8 mouse cellular contexts compared by ENCODE assay signal in genomic region chrX:74281732-74282394, GRCm38 (mm10). TPM values are rescaled to one million over a fixed set of nuclear protein-coding genes. Genes with fewer than 3 reads are reported as not detected.
DNase-seq lines count a peak whose midpoint lies in the region; ATAC-seq lines count a peak whose summit lies in the region.

Taz (plus strand) TSS chrX:74281912.
Dnase1l1 (minus strand) TSS chrX:74282337.

- peak within 1 kb of the TSS; percentile 78 for H3K27ac ChIP-seq in heart, embryonic 11.5 days (ENCODE audit: low read depth, low read length)
- H3K27ac ChIP-seq in kidney, embryonic 14.5 days (ENCODE audit: low read depth, low read length): peak within 1 kb of the TSS; percentile 77; the same call in 1 of the 2 replicates
- H3K27ac ChIP-seq in liver, embryonic 13.5 days: peak within 1 kb of the TSS; percentile 97
- H3K27ac ChIP-seq in stomach, embryonic 15.5 days: peak within 1 kb of the TSS; percentile 91

- 15% methylated on average over 16 of the region's 16 CpGs for WGBS in heart, embryonic 11.5 days (ENCODE audit: insufficient replicate concordance)
- WGBS in kidney, embryonic 14.5 days: 25% methylated on average over 16 of the region's 16 CpGs
- WGBS in liver, embryonic 13.5 days (ENCODE audit: insufficient replicate concordance): 22% methylated on average over 16 of the region's 16 CpGs
- WGBS in stomach, embryonic 15.5 days: 13% methylated on average over 16 of the region's 16 CpGs

- H3K36me3 ChIP-seq in erythroblast, embryonic 14.5 days (ENCODE audit: control insufficient read depth): peaks cover 33% of the 10 kb centered on the region
- H3K36me3 ChIP-seq in heart, embryonic 11.5 days (ENCODE audit: control insufficient read depth, insufficient read depth, low read length): no peaks in the 10 kb centered on the region
- no peaks in the 10 kb centered on the region for H3K36me3 ChIP-seq in kidney, embryonic 14.5 days (ENCODE audit: control insufficient read depth, insufficient read depth, low read length)
- H3K36me3 ChIP-seq in liver, embryonic 13.5 days: 0 out of 2 replicates have a peak, but pooled peaks cover 2% of the 10 kb centered on the region
- no peaks in the 10 kb centered on the region for H3K36me3 ChIP-seq in stomach, embryonic 15.5 days

- H3K4me1 ChIP-seq in erythroblast, embryonic 14.5 days (ENCODE audit: control insufficient read depth): peaks cover 42% of the 10 kb centered on the region
- peaks cover 2% of the 10 kb centered on the region; the same call in 1 of the 2 replicates for H3K4me1 ChIP-seq in heart, embryonic 11.5 days (ENCODE audit: control insufficient read depth, insufficient read depth, low read length)
- no peaks in the 10 kb centered on the region for H3K4me1 ChIP-seq in kidney, embryonic 14.5 days (ENCODE audit: control insufficient read depth, insufficient read depth, low read length)
- peaks cover 25% of the 10 kb centered on the region for H3K4me1 ChIP-seq in liver, embryonic 13.5 days (replicated peaks)
- H3K4me1 ChIP-seq in stomach, embryonic 15.5 days: no peaks in the 10 kb centered on the region; the same call in 1 of the 2 replicates

- H3K4me3 ChIP-seq in erythroblast, embryonic 14.5 days (replicated peaks): peak within 1 kb of the TSS; percentile 73
- H3K4me3 ChIP-seq in heart, embryonic 11.5 days (ENCODE audit: low read depth, low read length): peak within 1 kb of the TSS; percentile 55
- peak within 1 kb of the TSS; percentile 62 for H3K4me3 ChIP-seq in kidney, embryonic 14.5 days (ENCODE audit: low read length)
- H3K4me3 ChIP-seq in liver, embryonic 13.5 days (replicated peaks): peak within 1 kb of the TSS; percentile 70
- peak within 1 kb of the TSS; percentile 58 for H3K4me3 ChIP-seq in stomach, embryonic 15.5 days (replicated peaks)

- peaks cover 5% of the 10 kb centered on the region; the same call in 1 of the 2 replicates for H3K27me3 ChIP-seq in erythroblast, embryonic 14.5 days (ENCODE audit: control insufficient read depth)
- H3K27me3 ChIP-seq in heart, embryonic 11.5 days (ENCODE audit: control insufficient read depth, insufficient read depth, low read length): no peaks in the 10 kb centered on the region
- H3K27me3 ChIP-seq in kidney, embryonic 14.5 days (ENCODE audit: control insufficient read depth, insufficient read depth, low read length): no peaks in the 10 kb centered on the region
- no peaks in the 10 kb centered on the region for H3K27me3 ChIP-seq in liver, embryonic 13.5 days
- no peaks in the 10 kb centered on the region for H3K27me3 ChIP-seq in stomach, embryonic 15.5 days (replicated peaks)

- peak within 1 kb of the TSS; percentile 79 for H3K4me2 ChIP-seq in heart, embryonic 11.5 days
- H3K4me2 ChIP-seq in kidney, embryonic 14.5 days (replicated peaks; ENCODE audit: low read depth, low read length): peak within 1 kb of the TSS; percentile 67
- peak within 1 kb of the TSS; percentile 88 for H3K4me2 ChIP-seq in liver, embryonic 13.5 days
- peak within 1 kb of the TSS; percentile 73 for H3K4me2 ChIP-seq in stomach, embryonic 15.5 days

- peak; percentile 88 for DNase-seq in brain, adult 2 months (ENCODE audit: low read depth, low spot score)
- DNase-seq in liver, embryonic 13.5 days: peak; percentile 88
- DNase-seq in naive thymus-derived CD4-positive, alpha-beta T cell, adult 2 months (ENCODE audit: low read depth): peak; percentile 67

- peaks cover 4% of the 10 kb centered on the region; the same call in 1 of the 2 replicates for H3K9me3 ChIP-seq in erythroblast, embryonic 14.5 days (ENCODE audit: control insufficient read depth, low read length)
- H3K9me3 ChIP-seq in heart, embryonic 11.5 days (replicated peaks; ENCODE audit: control insufficient read depth, low read length): no peaks in the 10 kb centered on the region
- no peaks in the 10 kb centered on the region for H3K9me3 ChIP-seq in kidney, embryonic 14.5 days (ENCODE audit: control insufficient read depth, low read length)
- H3K9me3 ChIP-seq in liver, embryonic 13.5 days (replicated peaks): no peaks in the 10 kb centered on the region
- H3K9me3 ChIP-seq in stomach, embryonic 15.5 days: no peaks in the 10 kb centered on the region

- ATAC-seq in CD4-positive, CD25-positive, alpha-beta regulatory T cell, adult 4 months: peak; percentile 58
- peak; percentile 92 for ATAC-seq in heart, embryonic 11.5 days (replicated peaks; ENCODE audit: insufficient number of reproducible peaks, low FRiP score, low TSS enrichment)
- peak; percentile 95 for ATAC-seq in kidney, embryonic 14.5 days (ENCODE audit: low FRiP score, low TSS enrichment)
- peak; percentile 98 for ATAC-seq in liver, embryonic 13.5 days (ENCODE audit: low read depth)
- ATAC-seq in stomach, embryonic 15.5 days (ENCODE audit: insufficient read depth, low FRiP score, low read depth): peak; percentile 96

- H3K9ac ChIP-seq in heart, embryonic 11.5 days (ENCODE audit: low read depth, low read length): peak within 1 kb of the TSS; percentile 73
- peak within 1 kb of the TSS; percentile 74 for H3K9ac ChIP-seq in kidney, embryonic 14.5 days (ENCODE audit: low read depth, low read length)
- H3K9ac ChIP-seq in liver, embryonic 13.5 days: peak within 1 kb of the TSS; percentile 82
- peak within 1 kb of the TSS; percentile 48 for H3K9ac ChIP-seq in stomach, embryonic 15.5 days

RNA-seq across cellular contexts. Expression of gene Taz, which starts in this region (rescaled TPM):
- 10 to 100 TPM; 54.0 to 68.6 TPM for polyA plus RNA-seq in CD4-positive, CD25-positive, alpha-beta regulatory T cell, adult 4 months (2017; shearing (Covaris generic))
- polyA plus RNA-seq in erythroblast, embryonic 14.5 days (2012): 1.3 and 2.1 TPM in 2 replicates
- polyA plus RNA-seq in heart, embryonic 11.5 days (2014; fragmentation: Nextera tagmentation; extraction: Ambion mirVana): 49.1 and 58.2 TPM in 2 replicates
- polyA plus RNA-seq in kidney, embryonic 14.5 days (2014; fragmentation: Nextera tagmentation; extraction: Ambion mirVana): 58.5 and 64.3 TPM in 2 replicates
- 25.4 and 30.8 TPM in 2 replicates for polyA plus RNA-seq in liver, embryonic 13.5 days (2015; fragmentation: Nextera tagmentation; extraction: Ambion mirVana)
- polyA plus RNA-seq in stomach, embryonic 15.5 days (2015; fragmentation: Nextera tagmentation; extraction: Ambion mirVana): 79.5 and 86.1 TPM in 2 replicates

RNA-seq across cellular contexts. Expression of gene Dnase1l1, which starts in this region (rescaled TPM):
- polyA plus RNA-seq in CD4-positive, CD25-positive, alpha-beta regulatory T cell, adult 4 months (2017; shearing (Covaris generic)): 10 to 100 TPM; 23.0 to 31.1 TPM
- 0.25 and 0.32 TPM in 2 replicates for polyA plus RNA-seq in erythroblast, embryonic 14.5 days (2012)
- polyA plus RNA-seq in heart, embryonic 11.5 days (2014; fragmentation: Nextera tagmentation; extraction: Ambion mirVana): 10.5 and 11.5 TPM in 2 replicates
- polyA plus RNA-seq in kidney, embryonic 14.5 days (2014; fragmentation: Nextera tagmentation; extraction: Ambion mirVana): 10.6 and 10.8 TPM in 2 replicates
- polyA plus RNA-seq in liver, embryonic 13.5 days (2015; fragmentation: Nextera tagmentation; extraction: Ambion mirVana): 21.0 and 22.1 TPM in 2 replicates
- polyA plus RNA-seq in stomach, embryonic 15.5 days (2015; fragmentation: Nextera tagmentation; extraction: Ambion mirVana): 15.7 and 17.5 TPM in 2 replicates

Comparison
In these comparisons a context has a peak if more than half of its experiments do, and no peak if none do; other contexts are left out.
1. Peak in every context shown above with its lines: DNase-seq, ATAC-seq, H3K4me3 ChIP-seq and H3K27ac ChIP-seq.